In genomic region chr16:18345243-18345642, GRCm38 (mm10) we compare ENCODE assay signal across 7 mouse cellular contexts. TPM values are rescaled to one million over a fixed set of nuclear protein-coding genes. Genes with fewer than 3 reads are reported as not detected.
A peak's percentile ranks its signal among the peaks of the same experiment; 100 is the strongest.
DNase-seq lines count a peak whose midpoint lies in the region; ATAC-seq and TF ChIP-seq lines count a peak whose summit lies in the region.

No protein-coding gene starts in this region.

- no peaks in the 10 kb centered on the region for H3K36me3 ChIP-seq in intestine, embryonic 16.5 days (ENCODE audit: control insufficient read depth, insufficient read depth, low read length)
- H3K36me3 ChIP-seq in midbrain, embryonic 12.5 days: no peaks in the 10 kb centered on the region
- no peaks in the 10 kb centered on the region for H3K36me3 ChIP-seq in small intestine, adult 2 months (ENCODE audit: control insufficient read depth, insufficient read depth, low read length)

- no peaks in the 10 kb centered on the region for H3K9me3 ChIP-seq in intestine, embryonic 16.5 days (ENCODE audit: control insufficient read depth, low read length)
- no peaks in the 10 kb centered on the region for H3K9me3 ChIP-seq in midbrain, embryonic 12.5 days

- TF ChIP-seq POLR2A in small intestine, adult 2 months (IDR thresholded peaks at IDR 0.05; ENCODE audit: low read depth, low read length): no peak

- no peak overlapping the region for H3K27ac ChIP-seq in intestine, embryonic 16.5 days (ENCODE audit: low read length)
- H3K27ac ChIP-seq in midbrain, embryonic 12.5 days (replicated peaks): 0 out of 2 replicates have a peak overlapping the region, but pooled peaks have one; percentile 40
- no peak overlapping the region for H3K27ac ChIP-seq in small intestine, adult 2 months (ENCODE audit: insufficient read depth, low read depth, low read length)

- no peak overlapping the region for H3K9ac ChIP-seq in intestine, embryonic 16.5 days (ENCODE audit: low read depth, low read length)
- H3K9ac ChIP-seq in midbrain, embryonic 12.5 days (replicated peaks): no peak overlapping the region

- no peak overlapping the region for H3K4me2 ChIP-seq in intestine, embryonic 16.5 days (ENCODE audit: low read depth, low read length)
- H3K4me2 ChIP-seq in midbrain, embryonic 12.5 days (replicated peaks): no peak overlapping the region

- peak; percentile 8; the same call in 1 of the 2 replicates for ATAC-seq in intestine, embryonic 16.5 days
- ATAC-seq in midbrain, embryonic 12.5 days (ENCODE audit: low FRiP score, low read depth): peak; percentile 14

- TF ChIP-seq CTCF in small intestine, adult 2 months (IDR thresholded peaks at IDR 0.05; ENCODE audit: extremely low read depth, insufficient read length, insufficient replicate concordance, low read depth, low read length): peak; percentile 79; the same call in 1 of the 2 replicates

- WGBS in intestine, embryonic 16.5 days: 1% methylated on average over 3 of the region's 3 CpGs
- 7% methylated on average over 3 of the region's 3 CpGs for WGBS in midbrain, embryonic 12.5 days
- WGBS in small intestine, adult 2 months: 5% methylated on average over 3 of the region's 3 CpGs

- peaks cover 7% of the 10 kb centered on the region; the same call in 1 of the 2 replicates for H3K27me3 ChIP-seq in intestine, embryonic 16.5 days (replicated peaks; ENCODE audit: control insufficient read depth, insufficient read depth, low read length)
- peaks cover 25% of the 10 kb centered on the region for H3K27me3 ChIP-seq in midbrain, embryonic 12.5 days
- H3K27me3 ChIP-seq in small intestine, adult 2 months (ENCODE audit: control insufficient read depth, insufficient read depth, low read length): no peaks in the 10 kb centered on the region; the same call in 1 of the 2 replicates

- intact Hi-C loops in left cerebral cortex, postnatal 14 days (cut with DNase I): loop anchor here (1.0 to 5.0 kb wide), 3 partner anchors 61 to 272 kb away; partner anchors contain the start of genes Comt and Txnrd2

- peaks cover 25% of the 10 kb centered on the region for H3K4me1 ChIP-seq in intestine, embryonic 16.5 days (ENCODE audit: control insufficient read depth, insufficient read depth, low read length)
- peaks cover 49% of the 10 kb centered on the region for H3K4me1 ChIP-seq in midbrain, embryonic 12.5 days
- H3K4me1 ChIP-seq in small intestine, adult 2 months (ENCODE audit: control insufficient read depth, insufficient read depth, insufficient read length, low read length): peaks cover 17% of the 10 kb centered on the region

- no peak overlapping the region for H3K4me3 ChIP-seq in intestine, embryonic 16.5 days (ENCODE audit: low read length)
- H3K4me3 ChIP-seq in midbrain, embryonic 12.5 days: no peak overlapping the region
- H3K4me3 ChIP-seq in small intestine, adult 2 months (ENCODE audit: low read depth, low read length): no peak overlapping the region

- peak; percentile 89 to 95 for DNase-seq in adrenal gland, adult (ENCODE audit: inconsistent age in 2 of 2, low spot score in 1 of 2)
- DNase-seq in cerebellum, postnatal 4 days (ENCODE audit: low spot score in 2 of 2): peak; percentile 78 to 87
- peak; percentile 79 for DNase-seq in gastrocnemius, postnatal 10 days
- peak; percentile 90 to 94 for DNase-seq in left cerebral cortex, postnatal 14 days (ENCODE audit: low spot score in 2 of 2)

RNA-seq across cellular contexts. Expression of gene Tango2, which starts 2.7 kb away (rescaled TPM):
- total RNA-seq in gastrocnemius, postnatal 10 days (2021): 10 to 100 TPM; 11.9 to 12.6 TPM
- polyA plus RNA-seq in intestine, embryonic 16.5 days (2015; fragmentation: Nextera tagmentation; extraction: Ambion mirVana): 62.4 and 69.8 TPM in 2 replicates
- total RNA-seq in left cerebral cortex, postnatal 14 days (2021): 100 to 1,000 TPM; 122 to 135 TPM
- 48.2 and 49.7 TPM in 2 replicates for polyA plus RNA-seq in midbrain, embryonic 12.5 days (2016; fragmentation: Nextera tagmentation; extraction: Ambion mirVana)
- 32.2 and 78.0 TPM in 2 replicates for polyA plus RNA-seq in small intestine, adult 2 months (2012; rRNA removed)

RNA-seq across cellular contexts. Expression of gene Arvcf, which starts 2.7 kb away (rescaled TPM):
- 10 to 100 TPM; 16.4 to 27.9 TPM for total RNA-seq in gastrocnemius, postnatal 10 days (2021)
- polyA plus RNA-seq in intestine, embryonic 16.5 days (2015; fragmentation: Nextera tagmentation; extraction: Ambion mirVana): 18.4 and 21.7 TPM in 2 replicates
- total RNA-seq in left cerebral cortex, postnatal 14 days (2021): 10 to 100 TPM; 41.4 to 42.3 TPM
- 129 and 134 TPM in 2 replicates for polyA plus RNA-seq in midbrain, embryonic 12.5 days (2016; fragmentation: Nextera tagmentation; extraction: Ambion mirVana)
- 10.7 and 17.1 TPM in 2 replicates for polyA plus RNA-seq in small intestine, adult 2 months (2012; rRNA removed)

RNA-seq across cellular contexts. Expression of gene Dgcr8, which starts 56.2 kb away (rescaled TPM):
- total RNA-seq in gastrocnemius, postnatal 10 days (2021): 10 to 100 TPM; 23.6 to 33.4 TPM
- polyA plus RNA-seq in intestine, embryonic 16.5 days (2015; fragmentation: Nextera tagmentation; extraction: Ambion mirVana): 17.0 and 18.9 TPM in 2 replicates
- total RNA-seq in left cerebral cortex, postnatal 14 days (2021): 10 to 100 TPM; 38.2 to 44.9 TPM
- 40.2 and 42.2 TPM in 2 replicates for polyA plus RNA-seq in midbrain, embryonic 12.5 days (2016; fragmentation: Nextera tagmentation; extraction: Ambion mirVana)
- 6.3 and 14.5 TPM in 2 replicates for polyA plus RNA-seq in small intestine, adult 2 months (2012; rRNA removed)
